Mouse (Mus musculus): ENCODE measurements around the gene Med11.
"Not testable (repeated sequence)": the region's sequence is repeated elsewhere in the genome, so short reads cannot be mapped to it uniquely, and the experiment has no call there.

Med11 gene

GRCm38 (mm10) chr11:70451797-70452498 is at the start of gene Med11:
Gene Med11, plus strand, starts transcription at chr11:70451919.
- peak; percentile 90 to 93 for DNase-seq

- no peak for DNase-seq
Measured at GRCm38 (mm10) chr11:70403598-70403997, 48.1 kb upstream of the Med11 start.

- peak; percentile 76 for DNase-seq
Measured at GRCm38 (mm10) chr11:70409594-70410296, 42.0 kb upstream of the Med11 start, which contains the start of gene Pelp1. Gene Pelp1, minus strand, starts transcription at chr11:70410031.

DNA sequence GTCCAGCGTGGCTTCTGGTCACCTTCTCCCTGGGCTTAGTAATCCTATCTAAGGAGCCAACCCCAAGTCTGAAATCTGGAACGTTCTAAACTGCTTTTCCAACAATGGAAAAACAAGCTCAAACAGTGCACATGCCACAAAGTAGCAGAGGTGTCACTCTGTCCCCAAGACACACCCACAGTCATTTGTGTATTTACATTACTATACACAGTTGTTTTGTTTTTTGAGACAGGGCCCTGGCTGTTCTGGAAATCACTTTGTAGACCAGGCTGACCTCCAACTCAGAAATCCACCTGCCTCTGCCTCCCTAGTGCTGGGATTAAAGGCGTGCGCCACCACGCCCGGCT is 41.4 kb upstream of the Med11 start:
- no peak for DNase-seq

- no peak for DNase-seq
Measured at GRCm38 (mm10) chr11:70412591-70412990, 39.1 kb upstream of the Med11 start.

GRCm38 (mm10) chr11:70413961-70414360 is 37.8 kb upstream of the Med11 start:
- peak in 1 of 2 experiments; percentile 75 for DNase-seq

DNA sequence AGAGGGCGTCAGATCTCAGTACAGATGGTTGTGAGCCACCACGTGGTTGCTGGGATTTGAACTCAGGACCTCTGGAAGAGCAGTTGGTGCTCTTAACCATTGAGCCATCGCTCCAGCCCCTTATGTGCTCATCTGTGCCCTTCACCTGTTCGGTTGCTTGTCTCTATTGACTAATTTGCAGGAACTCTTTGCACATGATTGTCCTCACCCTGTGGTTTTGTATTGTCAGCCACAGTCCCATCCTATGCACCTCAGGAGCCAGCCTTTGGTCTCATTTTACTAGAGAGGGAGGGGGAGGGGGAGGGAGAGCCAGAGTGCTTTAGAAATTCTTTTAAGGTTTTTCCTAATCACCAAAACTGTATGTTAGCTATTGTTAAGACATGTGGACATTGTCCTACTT is 33.5 kb upstream of the Med11 start:
- no peak for DNase-seq

- no peak for DNase-seq
Measured at GRCm38 (mm10) chr11:70419486-70419885, 32.2 kb upstream of the Med11 start.

- not testable (repeated sequence) for DNase-seq
Measured at GRCm38 (mm10) chr11:70426598-70426997, 25.1 kb upstream of the Med11 start.

GRCm38 (mm10) chr11:70431574-70431973 is 20.1 kb upstream of the Med11 start:
- no peak for DNase-seq

GRCm38 (mm10) chr11:70432048-70432894 is 19.4 kb upstream of the Med11 start, which contains the start of gene Arrb2:
Gene Arrb2, plus strand, starts transcription at chr11:70432635.
- peak; percentile 96 to 97 for DNase-seq

DNA sequence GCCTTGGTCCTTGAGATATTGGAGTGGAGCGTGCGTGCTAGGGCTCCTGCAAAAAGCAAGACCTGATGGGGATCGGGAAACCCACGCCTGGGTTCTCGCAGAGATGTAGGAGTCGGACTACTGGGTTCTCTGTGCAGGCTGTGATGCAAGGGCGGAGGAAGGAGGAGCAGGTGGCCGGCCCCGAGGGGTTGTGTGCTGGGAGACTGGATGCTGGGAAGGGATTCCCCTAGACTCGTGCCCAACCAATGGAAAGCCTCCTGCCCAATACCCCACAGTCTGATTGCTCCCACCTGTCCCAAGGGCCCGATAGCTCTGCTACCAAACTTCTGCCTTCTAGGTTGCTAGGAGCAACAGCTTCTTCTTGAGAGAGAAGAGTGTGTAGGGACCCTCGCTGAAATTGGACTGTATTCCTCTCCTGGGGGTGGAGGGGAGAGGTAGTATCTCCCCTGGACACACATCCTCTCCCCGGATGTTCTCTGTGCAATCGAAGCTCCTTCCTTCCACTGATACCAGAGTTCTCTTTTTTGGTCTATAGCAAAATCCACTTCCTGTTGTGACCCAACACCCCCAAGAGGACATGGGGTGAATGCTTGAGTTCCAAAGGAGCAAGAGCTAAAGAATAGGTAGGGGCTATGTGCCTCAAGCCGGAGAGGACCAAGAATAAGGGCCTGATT is 18.7 kb upstream of the Med11 start:
- no peak for DNase-seq

DNA sequence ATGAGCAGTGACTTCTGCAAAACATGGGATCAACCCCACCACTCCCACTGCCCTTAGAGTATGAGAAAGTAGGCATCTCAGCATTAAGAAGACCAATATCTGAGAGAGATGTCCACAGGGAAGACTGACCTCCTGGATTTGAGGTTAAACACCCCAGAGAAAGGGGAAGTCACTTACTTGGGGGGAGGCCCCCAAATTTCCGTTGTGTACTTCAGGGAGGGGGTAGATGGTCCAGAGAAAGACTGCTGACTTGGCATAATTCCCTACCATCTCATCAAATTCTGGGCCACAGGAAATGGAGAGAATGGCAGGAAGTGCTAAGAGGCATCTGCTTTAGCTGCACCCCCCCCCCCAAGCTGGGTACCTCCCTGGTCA is 18.2 kb upstream of the Med11 start:
- no peak for DNase-seq

GRCm38 (mm10) chr11:70433951-70434350 is 17.8 kb upstream of the Med11 start:
- DNase-seq = no peak

- DNase-seq = no peak
Measured at GRCm38 (mm10) chr11:70435476-70435875, 16.2 kb upstream of the Med11 start.

GRCm38 (mm10) chr11:70437426-70437825 is 14.3 kb upstream of the Med11 start:
- no peak for DNase-seq

GRCm38 (mm10) chr11:70438728-70439374 is 12.9 kb upstream of the Med11 start:
- no peak for DNase-seq

DNA sequence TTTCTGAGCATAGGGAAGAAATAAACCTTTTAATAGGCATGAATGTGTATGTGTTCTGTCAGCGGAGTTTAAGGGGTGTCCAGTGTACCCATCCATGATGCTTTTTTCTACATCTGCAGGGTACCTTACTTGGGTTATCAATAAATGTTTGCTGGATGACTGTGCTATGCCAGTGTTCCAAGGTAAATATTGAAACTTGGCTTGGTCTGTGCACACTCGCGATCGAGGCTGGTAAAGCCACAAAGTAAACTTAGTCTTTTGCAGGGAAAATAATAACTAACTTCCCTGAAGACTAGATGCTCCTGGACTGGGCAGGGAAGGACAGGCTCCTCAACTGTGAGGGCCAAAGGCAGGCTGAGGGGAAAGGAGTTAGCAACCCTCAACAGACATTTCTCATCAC is 11.1 kb upstream of the Med11 start:
- DNase-seq = no peak

GRCm38 (mm10) chr11:70441882-70442281 is 9.8 kb upstream of the Med11 start:
- no peak for DNase-seq

DNA sequence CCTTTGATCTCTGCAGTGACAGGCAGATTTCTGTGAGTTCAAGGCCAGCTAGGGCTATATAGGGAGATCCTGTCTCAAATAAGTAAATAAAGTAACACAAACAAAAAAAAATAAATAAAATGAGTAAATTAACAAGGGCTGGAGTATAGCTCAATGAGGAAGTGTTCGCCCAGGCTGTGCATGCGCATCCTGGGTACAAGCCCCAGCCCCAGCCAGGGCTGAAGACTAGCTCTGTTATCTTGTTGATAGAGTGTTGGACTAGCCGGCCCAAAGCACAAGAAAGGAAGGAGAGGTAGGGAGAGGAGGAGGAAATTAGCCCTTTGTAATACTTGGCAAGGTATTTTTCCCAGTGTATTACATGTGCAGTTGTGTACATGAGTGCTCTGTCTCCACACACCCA is 7.8 kb upstream of the Med11 start:
- no peak for DNase-seq

DNA sequence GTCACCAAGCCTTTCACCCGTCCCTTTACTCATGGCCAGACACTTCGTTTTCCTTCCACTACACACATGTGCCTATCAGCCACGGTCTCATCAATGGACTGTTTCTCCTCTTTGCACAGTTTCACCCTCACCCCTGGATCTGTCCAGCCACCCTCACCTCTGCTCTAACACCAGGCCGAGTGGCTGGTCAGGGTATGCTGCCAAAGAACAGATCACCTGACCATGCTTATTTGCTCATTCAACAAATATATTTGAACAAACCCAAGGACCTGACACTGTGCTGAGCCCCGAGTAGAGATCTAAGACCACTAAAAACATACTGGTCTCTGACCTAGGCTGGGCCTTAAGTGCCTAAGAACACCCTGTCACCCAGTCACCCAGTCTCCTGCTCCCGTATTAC is 7.1 kb upstream of the Med11 start:
- no peak for DNase-seq

GRCm38 (mm10) chr11:70446756-70447155 is 5.0 kb upstream of the Med11 start:
- DNase-seq = no peak

Data from spleen, adult 18-20 months (tissue).